Mouse (Mus musculus): ENCODE measurements around the gene Nr5a2.

GRCm38 (mm10) chr1:136856104-136856503 lies 104.1 kb downstream of the Nr5a2 start:
- TF ChIP-seq POLR2A (IDR thresholded peaks at IDR 0.05; ENCODE audit: extremely low read depth, insufficient read depth, low read length) (no peak), CTCF (IDR thresholded peaks at IDR 0.05; ENCODE audit: extremely low read depth, insufficient read depth, low read length) (no peak)
